Mouse (Mus musculus) neutrophil, adult 5-6 weeks (primary cell): Measurements from ENCODE around the gene Gm867. TPM values are rescaled to one million over a fixed set of nuclear protein-coding genes. Genes with fewer than 3 reads are reported as not detected.

Experiments used
- ATAC-seq: fragments of 151-379, 151-347 bp; 2 replicates; pipeline ENCODE4 v1.8.0; 2017; ENCODE audit warnings: mild to moderate bottlenecking, moderate TSS enrichment; ENCODE audit not compliant: insufficient number of reproducible peaks, poor library complexity, low FRiP score, severe bottlenecking; ENCODE audit errors: extremely low read depth
- total RNA-seq: library from RNA; stranded (forward); fragments of 200-1000 nt; gene quantifications from 2 replicates; pipeline ENCODE4 v1.2.3, GENCODE M21; 2017

Gene Gm867
- total RNA-seq, 1 experiment from 2014 or later: 0.81 TPM

- no peak for ATAC-seq
Observed at GRCm38 (mm10) chr10:75937851-75938643, 2.4 kb downstream of the Gm867 start.

GRCm38 (mm10) chr10:75936909-75937667 is 3.4 kb downstream of the Gm867 start:
- ATAC-seq: peak; percentile 17

- peak; percentile 61 for ATAC-seq
Observed at GRCm38 (mm10) chr10:75935680-75936541, 4.6 kb downstream of the Gm867 start, which contains the start of gene Mmp11. TSS of gene Mmp11 (minus strand) at chr10:75936496.

- no peak for ATAC-seq
Observed at GRCm38 (mm10) chr10:75934991-75935390, 5.5 kb downstream of the Gm867 start.

GRCm38 (mm10) chr10:75932891-75933290 is 7.6 kb downstream of the Gm867 start, which contains the start of gene Chchd10:
TSS of gene Chchd10 (plus strand) at chr10:75933130.
- no peak for ATAC-seq

GRCm38 (mm10) chr10:75932081-75932678 is 8.3 kb downstream of the Gm867 start:
- no peak; the same call in 1 of the 2 replicates for ATAC-seq

- ATAC-seq: no peak
Observed at GRCm38 (mm10) chr10:75931311-75931710, 9.2 kb downstream of the Gm867 start.

GRCm38 (mm10) chr10:75930304-75930703 is 10.2 kb downstream of the Gm867 start:
- ATAC-seq: no peak

- ATAC-seq: no peak
Observed at GRCm38 (mm10) chr10:75926396-75926795, 14.1 kb downstream of the Gm867 start.

GRCm38 (mm10) chr10:75924324-75924723 is 16.1 kb downstream of the Gm867 start:
- no peak for ATAC-seq

GRCm38 (mm10) chr10:75921726-75922560 is 18.5 kb downstream of the Gm867 start:
- no peak for ATAC-seq

- peak; percentile 78 for ATAC-seq
Observed at GRCm38 (mm10) chr10:75921026-75921725, 19.3 kb downstream of the Gm867 start, which contains the start of gene Smarcb1. TSS of gene Smarcb1 (minus strand) at chr10:75921617.

GRCm38 (mm10) chr10:75919026-75919425 is 21.4 kb downstream of the Gm867 start:
- ATAC-seq: no peak

- no peak for ATAC-seq
Observed at GRCm38 (mm10) chr10:75916840-75917239, 23.6 kb downstream of the Gm867 start.

GRCm38 (mm10) chr10:75915557-75915956 is 24.9 kb downstream of the Gm867 start:
- no peak for ATAC-seq

GRCm38 (mm10) chr10:75913013-75913589 is 27.4 kb downstream of the Gm867 start:
- ATAC-seq: no peak

- no peak for ATAC-seq
Observed at GRCm38 (mm10) chr10:75910698-75911097, 29.8 kb downstream of the Gm867 start.
